Mouse (Mus musculus): ENCODE data around the gene Usp5. TPM values are rescaled to one million over a fixed set of nuclear protein-coding genes. Genes with fewer than 3 reads are reported as not detected.
A peak's percentile ranks its signal among the peaks of the same experiment; 100 is the strongest.
"Not testable (repeated sequence)": the region's sequence is repeated elsewhere in the genome, so short reads cannot be mapped to it uniquely, and the experiment has no call there.

Usp5 gene
- polyA plus RNA-seq, 1 experiment, result 53.0 TPM

- H3K4me3 ChIP-seq (ENCODE audit: low read depth, low read length), result peak overlapping the region; percentile 88
- TF ChIP-seq CTCF (IDR thresholded peaks at IDR 0.05; ENCODE audit: extremely low read depth, insufficient read length, insufficient replicate concordance, low read depth, low read length), result no peak
- TF ChIP-seq POLR2A (IDR thresholded peaks at IDR 0.05; ENCODE audit: low read depth, low read length), result no peak
- 58% methylated on average over 24 of the region's 24 CpGs for WGBS
- peak overlapping the region; percentile 65 for H3K27ac ChIP-seq (ENCODE audit: insufficient read depth, low read depth, low read length)
- no peaks in the 10 kb centered on the region for H3K27me3 ChIP-seq (ENCODE audit: control insufficient read depth, insufficient read depth, low read length)
- peaks cover 24% of the 10 kb centered on the region; the same call in 1 of the 2 replicates for H3K4me1 ChIP-seq (ENCODE audit: control insufficient read depth, insufficient read depth, insufficient read length, low read length)
- H3K36me3 ChIP-seq (ENCODE audit: control insufficient read depth, insufficient read depth, low read length), result peaks cover 20% of the 10 kb centered on the region
Measured at GRCm38 (mm10) chr6:124811701-124812560, 17.4 kb downstream of the Usp5 start.

GRCm38 (mm10) chr6:124811403-124811665, 17.9 kb downstream of the Usp5 start:
- no peak for TF ChIP-seq CTCF (IDR thresholded peaks at IDR 0.05; ENCODE audit: extremely low read depth, insufficient read length, insufficient replicate concordance, low read depth, low read length)
- TF ChIP-seq POLR2A (IDR thresholded peaks at IDR 0.05; ENCODE audit: low read depth, low read length), result no peak
- Histone ChIP-seq H3K36me3 (ENCODE audit: control insufficient read depth, insufficient read depth, low read length) (peaks cover 16% of the 10 kb centered on the region), H3K4me1 (ENCODE audit: control insufficient read depth, insufficient read depth, insufficient read length, low read length) (peaks cover 26% of the 10 kb centered on the region; the same call in 1 of the 2 replicates), H3K27me3 (ENCODE audit: control insufficient read depth, insufficient read depth, low read length) (no peaks in the 10 kb centered on the region), H3K4me3 (ENCODE audit: low read depth, low read length) (no peak overlapping the region), H3K27ac (ENCODE audit: insufficient read depth, low read depth, low read length) (no peak overlapping the region)
- 27% methylated on average over 4 of the region's 4 CpGs for WGBS

GRCm38 (mm10) chr6:124810566-124811402, 18.5 kb downstream of the Usp5 start:
- H3K27me3 ChIP-seq (ENCODE audit: control insufficient read depth, insufficient read depth, low read length); H3K4me3 ChIP-seq (ENCODE audit: low read depth, low read length); H3K27ac ChIP-seq (ENCODE audit: insufficient read depth, low read depth, low read length): not testable (repeated sequence)
- 80% methylated on average over 11 of the region's 11 CpGs for WGBS
- H3K4me1 ChIP-seq (ENCODE audit: control insufficient read depth, insufficient read depth, insufficient read length, low read length), result peaks cover 27% of the 10 kb centered on the region; the same call in 1 of the 2 replicates
- peaks cover 16% of the 10 kb centered on the region for H3K36me3 ChIP-seq (ENCODE audit: control insufficient read depth, insufficient read depth, low read length)

- Histone ChIP-seq H3K4me3 (ENCODE audit: low read depth, low read length) (peak overlapping the region; percentile 68), H3K27ac (ENCODE audit: insufficient read depth, low read depth, low read length) (no peak overlapping the region), H3K27me3 (ENCODE audit: control insufficient read depth, insufficient read depth, low read length) (no peaks in the 10 kb centered on the region), H3K4me1 (ENCODE audit: control insufficient read depth, insufficient read depth, insufficient read length, low read length) (peaks cover 27% of the 10 kb centered on the region), H3K36me3 (ENCODE audit: control insufficient read depth, insufficient read depth, low read length) (peaks cover 16% of the 10 kb centered on the region)
- WGBS, result 57% methylated on average over 14 of the region's 14 CpGs
- TF ChIP-seq CTCF (IDR thresholded peaks at IDR 0.05; ENCODE audit: extremely low read depth, insufficient read length, insufficient replicate concordance, low read depth, low read length) (no peak), POLR2A (IDR thresholded peaks at IDR 0.05; ENCODE audit: low read depth, low read length) (no peak)
Measured at GRCm38 (mm10) chr6:124809775-124810538, 19.3 kb downstream of the Usp5 start.

GRCm38 (mm10) chr6:124809052-124809774, 20.1 kb downstream of the Usp5 start:
- WGBS, result under 1% methylated on average over 35 of the region's 35 CpGs
- no peak for TF ChIP-seq POLR2A (IDR thresholded peaks at IDR 0.05; ENCODE audit: low read depth, low read length)
- peak; percentile 62 for TF ChIP-seq CTCF (IDR thresholded peaks at IDR 0.05; ENCODE audit: extremely low read depth, insufficient read length, insufficient replicate concordance, low read depth, low read length)
- H3K27me3 ChIP-seq (ENCODE audit: control insufficient read depth, insufficient read depth, low read length), result no peaks in the 10 kb centered on the region
- peaks cover 23% of the 10 kb centered on the region for H3K4me1 ChIP-seq (ENCODE audit: control insufficient read depth, insufficient read depth, insufficient read length, low read length)
- peak overlapping the region; percentile 92 for H3K27ac ChIP-seq (ENCODE audit: insufficient read depth, low read depth, low read length)
- peaks cover 16% of the 10 kb centered on the region for H3K36me3 ChIP-seq (ENCODE audit: control insufficient read depth, insufficient read depth, low read length)
- H3K4me3 ChIP-seq (ENCODE audit: low read depth, low read length), result peak overlapping the region; percentile 68

- Histone ChIP-seq H3K27me3 (ENCODE audit: control insufficient read depth, insufficient read depth, low read length) (no peaks in the 10 kb centered on the region), H3K36me3 (ENCODE audit: control insufficient read depth, insufficient read depth, low read length) (peaks cover 16% of the 10 kb centered on the region), H3K27ac (ENCODE audit: insufficient read depth, low read depth, low read length) (peak within 1 kb of the TSS; percentile 94), H3K4me1 (ENCODE audit: control insufficient read depth, insufficient read depth, insufficient read length, low read length) (peaks cover 22% of the 10 kb centered on the region), H3K4me3 (ENCODE audit: low read depth, low read length) (peak within 1 kb of the TSS; percentile 68)
- no peak for TF ChIP-seq CTCF (IDR thresholded peaks at IDR 0.05; ENCODE audit: extremely low read depth, insufficient read length, insufficient replicate concordance, low read depth, low read length)
- TF ChIP-seq POLR2A (IDR thresholded peaks at IDR 0.05; ENCODE audit: low read depth, low read length), result peak; percentile 22; the same call in 1 of the 2 replicates
- WGBS, result 2% methylated on average over 29 of the region's 29 CpGs
Measured at GRCm38 (mm10) chr6:124808358-124809012, 20.8 kb downstream of the Usp5 start, which contains the start of gene Spsb2. Gene Spsb2 (plus strand): TSS chr6:124808661.
